Mouse (Mus musculus) G1E (cell line): ENCODE measurements at regions not wholly inside any gene's neighbourhood (a gene's known extent, or its start where the extent isn't known, plus 50 kb on each side); places are given as distances from the start of the nearest gene placed in this dataset.

ENCODE experiments used
- CTCF ChIP-seq: IDR thresholded peaks from 2 replicates; pipeline ENCODE4 v1.5.1; 2012; ENCODE audit warnings: low read depth, low read length, inconsistent platforms, mixed read lengths
- GATA1 ChIP-seq: IDR thresholded peaks from 2 replicates; pipeline ENCODE4 v1.6.1; 2012; ENCODE audit warnings: borderline replicate concordance, low read length, inconsistent platforms, mixed read lengths
- TAL1 ChIP-seq: conservative IDR thresholded peaks from 2 replicates; pipeline ENCODE4 v1.6.1; 2012; ENCODE audit warnings: low read depth, low read length, inconsistent platforms, mixed read lengths

DNA sequence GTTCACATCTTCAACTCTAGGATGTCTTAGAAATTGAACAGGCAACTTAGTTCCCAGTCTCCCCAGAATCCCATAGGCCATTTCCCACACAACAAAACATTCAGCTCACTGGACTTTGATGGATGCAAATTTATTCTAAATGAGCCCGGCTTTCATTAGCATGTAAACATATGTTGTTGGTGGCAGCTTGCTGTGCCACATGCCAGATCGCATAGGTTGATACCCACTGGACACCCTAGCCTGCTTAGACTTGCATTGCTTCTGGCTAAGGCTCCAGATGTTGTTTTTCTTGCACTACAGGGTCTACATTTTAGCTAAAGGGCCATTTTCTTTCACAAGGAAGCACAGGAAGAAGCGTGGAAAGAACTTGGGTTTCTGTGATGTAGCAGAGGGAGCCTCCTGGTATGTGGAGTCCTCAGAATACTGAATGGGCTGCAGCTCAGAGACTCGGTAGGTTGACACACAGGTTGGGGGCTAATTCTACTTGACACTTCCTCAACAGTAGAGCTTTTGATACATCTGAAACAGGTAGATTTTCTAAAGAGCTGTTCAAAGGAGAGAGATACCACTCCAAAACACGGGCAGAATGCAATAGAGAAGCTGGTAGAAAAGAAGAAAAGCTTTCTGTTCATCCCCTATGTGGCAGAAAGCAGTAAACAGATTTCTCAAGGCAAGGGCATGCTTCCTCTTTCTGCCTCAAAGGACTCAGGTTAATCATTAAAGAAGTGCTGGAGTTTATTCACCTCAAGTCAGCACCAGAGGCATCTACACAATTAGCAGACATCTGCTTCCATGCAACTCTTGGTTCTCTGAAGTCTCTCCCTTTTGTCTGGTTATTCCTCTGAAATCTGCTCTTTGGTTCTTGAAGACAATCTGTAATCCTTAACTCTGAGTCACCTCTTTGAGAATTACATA lies 153.9 kb upstream of the Pfkp start:
- TF ChIP-seq CTCF (no peak), GATA1 (no peak), TAL1 (no peak)
